Mouse (Mus musculus): ENCODE results near the gene Gm7030. TPM values are rescaled to one million over a fixed set of nuclear protein-coding genes. Genes with fewer than 3 reads are reported as not detected.
"Not testable (repeated sequence)": the region's sequence is repeated elsewhere in the genome, so short reads cannot be mapped to it uniquely, and the experiment has no call there.

The Gm7030 gene
- polyA plus RNA-seq, 1 experiment from 2014 or later = 0.39 TPM

- peak overlapping the region; percentile 86 for H3K4me2 ChIP-seq (ENCODE audit: low read depth, low read length)
- no peak overlapping the region for H3K27ac ChIP-seq (ENCODE audit: low read length)
- H3K4me3 ChIP-seq (ENCODE audit: low read length) = peak overlapping the region; percentile 61
- 1% methylated on average over 74 of the region's 78 CpGs for WGBS
- peaks cover 31% of the 10 kb centered on the region for H3K27me3 ChIP-seq (ENCODE audit: control insufficient read depth, insufficient read depth, low read length)
- H3K9ac ChIP-seq (ENCODE audit: low read length) = peak overlapping the region; percentile 54
- no peak; the same call in 1 of the 2 replicates for ATAC-seq (replicated peaks; ENCODE audit: extremely low read depth, insufficient read depth, low FRiP score)
- H3K4me1 ChIP-seq (ENCODE audit: control insufficient read depth, insufficient read depth, low read length) = peaks cover 4% of the 10 kb centered on the region; the same call in 1 of the 2 replicates
- no peaks in the 10 kb centered on the region for H3K36me3 ChIP-seq (ENCODE audit: control insufficient read depth, insufficient read depth)
- H3K9me3 ChIP-seq (replicated peaks; ENCODE audit: control insufficient read depth, low read length) = no peaks in the 10 kb centered on the region
These were observed 16.1 kb upstream of the Gm7030 start for GRCm38 (mm10) chr17:36145111-36145860.

- H3K4me3 ChIP-seq (ENCODE audit: low read length); H3K4me1 ChIP-seq (ENCODE audit: control insufficient read depth, insufficient read depth, low read length); ATAC-seq (replicated peaks; ENCODE audit: extremely low read depth, insufficient read depth, low FRiP score); H3K4me2 ChIP-seq (ENCODE audit: low read depth, low read length); H3K9me3 ChIP-seq (replicated peaks; ENCODE audit: control insufficient read depth, low read length); H3K9ac ChIP-seq (ENCODE audit: low read length); H3K36me3 ChIP-seq (ENCODE audit: control insufficient read depth, insufficient read depth); H3K27ac ChIP-seq (ENCODE audit: low read length): not testable (repeated sequence)
- peaks cover 14% of the 10 kb centered on the region for H3K27me3 ChIP-seq (ENCODE audit: control insufficient read depth, insufficient read depth, low read length)
- 52% methylated on average over 1 of the region's 1 CpGs for WGBS
These were observed 7.1 kb upstream of the Gm7030 start for GRCm38 (mm10) chr17:36136299-36136848.

GRCm38 (mm10) chr17:36135421-36136231 lies 6.4 kb upstream of the Gm7030 start:
- ATAC-seq (replicated peaks; ENCODE audit: extremely low read depth, insufficient read depth, low FRiP score); H3K4me1 ChIP-seq (ENCODE audit: control insufficient read depth, insufficient read depth, low read length); H3K9me3 ChIP-seq (replicated peaks; ENCODE audit: control insufficient read depth, low read length); H3K4me3 ChIP-seq (ENCODE audit: low read length); H3K36me3 ChIP-seq (ENCODE audit: control insufficient read depth, insufficient read depth); H3K9ac ChIP-seq (ENCODE audit: low read length); H3K27ac ChIP-seq (ENCODE audit: low read length); H3K4me2 ChIP-seq (ENCODE audit: low read depth, low read length): not testable (repeated sequence)
- peaks cover 14% of the 10 kb centered on the region for H3K27me3 ChIP-seq (ENCODE audit: control insufficient read depth, insufficient read depth, low read length)

- Histone ChIP-seq H3K9me3 (replicated peaks; ENCODE audit: control insufficient read depth, low read length) (no peaks in the 10 kb centered on the region), H3K27me3 (ENCODE audit: control insufficient read depth, insufficient read depth, low read length) (peaks cover 10% of the 10 kb centered on the region; the same call in 1 of the 2 replicates), H3K27ac (ENCODE audit: low read length) (no peak overlapping the region), H3K4me3 (ENCODE audit: low read length) (no peak overlapping the region), H3K4me2 (ENCODE audit: low read depth, low read length) (no peak overlapping the region), H3K4me1 (ENCODE audit: control insufficient read depth, insufficient read depth, low read length) (no peaks in the 10 kb centered on the region), H3K9ac (ENCODE audit: low read length) (no peak overlapping the region), H3K36me3 (ENCODE audit: control insufficient read depth, insufficient read depth) (no peaks in the 10 kb centered on the region)
- 57% methylated on average over 5 of the region's 5 CpGs for WGBS
- 0 out of 2 replicates have a peak, but pooled peaks have one; percentile 39 for ATAC-seq (replicated peaks; ENCODE audit: extremely low read depth, insufficient read depth, low FRiP score)
These were observed 2.5 kb upstream of the Gm7030 start for GRCm38 (mm10) chr17:36131516-36132265.

- H3K27me3 ChIP-seq (ENCODE audit: control insufficient read depth, insufficient read depth, low read length); H3K4me2 ChIP-seq (ENCODE audit: low read depth, low read length); H3K27ac ChIP-seq (ENCODE audit: low read length); H3K4me1 ChIP-seq (ENCODE audit: control insufficient read depth, insufficient read depth, low read length); H3K36me3 ChIP-seq (ENCODE audit: control insufficient read depth, insufficient read depth); ATAC-seq (replicated peaks; ENCODE audit: extremely low read depth, insufficient read depth, low FRiP score); H3K9me3 ChIP-seq (replicated peaks; ENCODE audit: control insufficient read depth, low read length); H3K4me3 ChIP-seq (ENCODE audit: low read length); H3K9ac ChIP-seq (ENCODE audit: low read length): not testable (repeated sequence)
- WGBS = 50% methylated on average over 10 of the region's 13 CpGs
These were observed 700 bp downstream of the Gm7030 start for GRCm38 (mm10) chr17:36128525-36128924.

GRCm38 (mm10) chr17:36124111-36124510 lies 5.1 kb downstream of the Gm7030 start:
- H3K4me1 ChIP-seq (ENCODE audit: control insufficient read depth, insufficient read depth, low read length); H3K4me3 ChIP-seq (ENCODE audit: low read length); H3K36me3 ChIP-seq (ENCODE audit: control insufficient read depth, insufficient read depth); H3K4me2 ChIP-seq (ENCODE audit: low read depth, low read length); H3K27me3 ChIP-seq (ENCODE audit: control insufficient read depth, insufficient read depth, low read length); H3K27ac ChIP-seq (ENCODE audit: low read length); H3K9ac ChIP-seq (ENCODE audit: low read length); H3K9me3 ChIP-seq (replicated peaks; ENCODE audit: control insufficient read depth, low read length); ATAC-seq (replicated peaks; ENCODE audit: extremely low read depth, insufficient read depth, low FRiP score): not testable (repeated sequence)
- WGBS = 67% methylated on average over 3 of the region's 3 CpGs

- H3K9me3 ChIP-seq (replicated peaks; ENCODE audit: control insufficient read depth, low read length); H3K36me3 ChIP-seq (ENCODE audit: control insufficient read depth, insufficient read depth); H3K4me1 ChIP-seq (ENCODE audit: control insufficient read depth, insufficient read depth, low read length); H3K27ac ChIP-seq (ENCODE audit: low read length): not testable (repeated sequence)
- Histone ChIP-seq H3K4me2 (ENCODE audit: low read depth, low read length) (peak within 1 kb of the TSS; percentile 60), H3K27me3 (ENCODE audit: control insufficient read depth, insufficient read depth, low read length) (peaks cover 12% of the 10 kb centered on the region), H3K4me3 (ENCODE audit: low read length) (peak within 1 kb of the TSS; percentile 43), H3K9ac (ENCODE audit: low read length) (peak within 1 kb of the TSS; percentile 34; the same call in 1 of the 2 replicates)
- ATAC-seq (replicated peaks; ENCODE audit: extremely low read depth, insufficient read depth, low FRiP score) = peak; percentile 83
- 4% methylated on average over 8 of the region's 8 CpGs for WGBS
These were observed 7.7 kb downstream of the Gm7030 start, which contains the start of gene Gm19684 for GRCm38 (mm10) chr17:36121352-36122020. Gm19684 (plus strand) TSS chr17:36121678.

- not testable (repeated sequence) for H3K4me1 ChIP-seq (ENCODE audit: control insufficient read depth, insufficient read depth, low read length); ATAC-seq (replicated peaks; ENCODE audit: extremely low read depth, insufficient read depth, low FRiP score); H3K36me3 ChIP-seq (ENCODE audit: control insufficient read depth, insufficient read depth); H3K9me3 ChIP-seq (replicated peaks; ENCODE audit: control insufficient read depth, low read length); H3K27ac ChIP-seq (ENCODE audit: low read length)
- Histone ChIP-seq H3K27me3 (ENCODE audit: control insufficient read depth, insufficient read depth, low read length) (peaks cover 12% of the 10 kb centered on the region), H3K9ac (ENCODE audit: low read length) (peak overlapping the region; percentile 34; the same call in 1 of the 2 replicates), H3K4me3 (ENCODE audit: low read length) (peak overlapping the region; percentile 43), H3K4me2 (ENCODE audit: low read depth, low read length) (peak overlapping the region; percentile 60)
- WGBS = 25% methylated on average over 18 of the region's 18 CpGs
These were observed 8.4 kb downstream of the Gm7030 start for GRCm38 (mm10) chr17:36120839-36121238.
